Mouse (Mus musculus) liver, embryonic 12.5 days (tissue): ENCODE measurements around the gene Rpl13a. TPM values are rescaled to one million over a fixed set of nuclear protein-coding genes. Genes with fewer than 3 reads are reported as not detected.
A peak's percentile ranks its signal among the peaks of the same experiment; 100 is the strongest.
"Not testable (repeated sequence)": the region's sequence is repeated elsewhere in the genome, so short reads cannot be mapped to it uniquely, and the experiment has no call there.

ENCODE experiments used
- ATAC-seq: fragments of 200-750 bp; cut with Nextera tagmentation; 2 replicates; pipeline ENCODE4 v1.8.0; 2017; ENCODE audit warnings: moderate number of reproducible peaks, mild to moderate bottlenecking, moderate library complexity
- H3K27ac ChIP-seq: fragments of 300-500 bp; sonication (generic); 2 replicates; pipeline ENCODE4 v1.5.1; 2016; ENCODE audit warnings: mild to moderate bottlenecking
- H3K27me3 ChIP-seq: fragments of 300-500 bp; sonication (generic); replicated peaks from 2 replicates; pipeline ENCODE4 v1.6.1; 2016; ENCODE audit warnings: mild to moderate bottlenecking, moderate library complexity
- H3K36me3 ChIP-seq: fragments of 300-500 bp; sonication (generic); 2 replicates; pipeline ENCODE4 v1.6.1; 2016; ENCODE audit warnings: mild to moderate bottlenecking, moderate library complexity
- H3K4me1 ChIP-seq: fragments of 300-500 bp; sonication (generic); 2 replicates; pipeline ENCODE4 v1.6.1; 2016
- H3K4me2 ChIP-seq: fragments of 300-500 bp; sonication (generic); 2 replicates; pipeline ENCODE4 v1.6.1; 2016; ENCODE audit warnings: mild to moderate bottlenecking, moderate library complexity
- H3K4me3 ChIP-seq: fragments of 300-500 bp; sonication (generic); 2 replicates; pipeline ENCODE4 v1.5.1; 2016; ENCODE audit warnings: mild to moderate bottlenecking, moderate library complexity
- H3K9ac ChIP-seq: fragments of 300-500 bp; sonication (generic); 2 replicates; pipeline ENCODE4 v1.6.1; 2016; ENCODE audit warnings: mild to moderate bottlenecking, moderate library complexity
- H3K9me3 ChIP-seq: fragments of 300-500 bp; sonication (generic); replicated peaks from 2 replicates; pipeline ENCODE4 v1.6.1; 2016; ENCODE audit warnings: mild to moderate bottlenecking, moderate library complexity
- WGBS: fragments of 180-500 bp; shearing (Covaris S2); methylation state at CpG from one replicate; pipeline ENCODE4 v1.1.7; 2016; ENCODE audit not compliant: insufficient replicate concordance; 5-methylcytosine and 5-hydroxymethylcytosine counted together
- polyA plus RNA-seq: library from polyadenylated mRNA; unstranded; fragments of >200 nt; fragmentation: Nextera tagmentation; extraction: Ambion mirVana; gene quantifications from 2 replicates; pipeline ENCODE4 v1.2.1, GENCODE M21; 2016

The Rpl13a gene
- polyA plus RNA-seq, 1 experiment from 2014 or later: 1,134 TPM

DNA sequence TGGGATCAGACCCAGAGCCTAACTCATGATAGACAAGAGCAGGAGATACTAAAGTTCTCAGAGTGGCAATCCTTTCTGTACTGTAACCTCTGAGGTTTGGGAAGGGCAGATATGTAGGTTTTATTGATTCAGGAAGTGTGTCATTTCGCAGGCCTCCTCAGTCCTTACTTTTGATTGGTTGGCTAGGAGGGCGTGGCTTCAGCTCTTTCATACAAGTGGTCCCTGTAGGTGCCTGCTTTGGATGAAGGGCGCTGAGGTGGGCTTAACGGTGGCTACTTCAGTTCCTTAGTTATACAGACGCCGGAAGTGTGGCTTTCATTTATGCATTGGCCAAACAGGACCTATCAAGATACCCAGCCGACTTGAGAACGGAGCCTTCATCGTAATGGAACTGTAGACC, 27.0 kb upstream of the Rpl13a start:
- no peak overlapping the region for H3K4me3 ChIP-seq
- H3K27ac ChIP-seq: peak overlapping the region; percentile 92; the same call in 1 of the 2 replicates
- H3K36me3 ChIP-seq: peaks cover 28% of the 10 kb centered on the region; the same call in 1 of the 2 replicates
- no peaks in the 10 kb centered on the region for H3K27me3 ChIP-seq
- H3K9me3 ChIP-seq: no peaks in the 10 kb centered on the region
- H3K9ac ChIP-seq: no peak overlapping the region
- peaks cover 32% of the 10 kb centered on the region for H3K4me1 ChIP-seq
- WGBS: 77% methylated on average over 9 of the region's 9 CpGs
- no peak overlapping the region for H3K4me2 ChIP-seq
- no peak for ATAC-seq

DNA sequence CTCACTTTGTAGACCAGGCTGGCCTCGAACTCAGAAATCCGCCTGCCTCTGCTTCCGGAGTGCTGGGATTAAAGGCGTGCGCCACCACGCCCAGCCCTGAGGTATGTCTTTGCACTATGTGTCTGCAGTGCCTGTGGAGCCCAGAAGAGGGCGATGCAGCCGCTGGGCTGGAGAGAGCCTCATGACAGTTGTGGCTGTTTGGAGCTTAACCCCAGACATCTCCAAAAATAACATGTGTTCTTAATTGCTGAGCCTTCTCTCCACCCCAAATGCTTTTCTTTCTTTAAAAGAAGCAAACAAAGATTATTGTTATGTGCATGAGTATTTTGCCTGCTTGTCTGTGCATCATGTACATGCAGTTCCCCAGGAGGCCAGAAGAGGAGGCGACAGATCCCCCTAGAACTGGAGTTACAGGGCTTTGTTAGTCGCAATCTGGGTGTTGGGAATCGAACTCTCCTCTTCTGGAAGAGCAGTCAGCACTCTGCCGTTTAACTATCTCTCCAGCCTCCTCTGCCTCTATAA, 26.5 kb upstream of the Rpl13a start:
- peak overlapping the region; percentile 82; the same call in 1 of the 2 replicates for H3K9ac ChIP-seq
- whole genome bisulfite sequencing: 62% methylated on average over 12 of the region's 12 CpGs
- H3K27ac ChIP-seq: peak overlapping the region; percentile 92
- no peaks in the 10 kb centered on the region for H3K9me3 ChIP-seq
- peaks cover 28% of the 10 kb centered on the region; the same call in 1 of the 2 replicates for H3K36me3 ChIP-seq
- H3K4me2 ChIP-seq: peak overlapping the region; percentile 76
- H3K4me1 ChIP-seq: peaks cover 37% of the 10 kb centered on the region
- H3K4me3 ChIP-seq: peak overlapping the region; percentile 73
- peak; percentile 4; the same call in 1 of the 2 replicates for ATAC-seq
- no peaks in the 10 kb centered on the region for H3K27me3 ChIP-seq

DNA sequence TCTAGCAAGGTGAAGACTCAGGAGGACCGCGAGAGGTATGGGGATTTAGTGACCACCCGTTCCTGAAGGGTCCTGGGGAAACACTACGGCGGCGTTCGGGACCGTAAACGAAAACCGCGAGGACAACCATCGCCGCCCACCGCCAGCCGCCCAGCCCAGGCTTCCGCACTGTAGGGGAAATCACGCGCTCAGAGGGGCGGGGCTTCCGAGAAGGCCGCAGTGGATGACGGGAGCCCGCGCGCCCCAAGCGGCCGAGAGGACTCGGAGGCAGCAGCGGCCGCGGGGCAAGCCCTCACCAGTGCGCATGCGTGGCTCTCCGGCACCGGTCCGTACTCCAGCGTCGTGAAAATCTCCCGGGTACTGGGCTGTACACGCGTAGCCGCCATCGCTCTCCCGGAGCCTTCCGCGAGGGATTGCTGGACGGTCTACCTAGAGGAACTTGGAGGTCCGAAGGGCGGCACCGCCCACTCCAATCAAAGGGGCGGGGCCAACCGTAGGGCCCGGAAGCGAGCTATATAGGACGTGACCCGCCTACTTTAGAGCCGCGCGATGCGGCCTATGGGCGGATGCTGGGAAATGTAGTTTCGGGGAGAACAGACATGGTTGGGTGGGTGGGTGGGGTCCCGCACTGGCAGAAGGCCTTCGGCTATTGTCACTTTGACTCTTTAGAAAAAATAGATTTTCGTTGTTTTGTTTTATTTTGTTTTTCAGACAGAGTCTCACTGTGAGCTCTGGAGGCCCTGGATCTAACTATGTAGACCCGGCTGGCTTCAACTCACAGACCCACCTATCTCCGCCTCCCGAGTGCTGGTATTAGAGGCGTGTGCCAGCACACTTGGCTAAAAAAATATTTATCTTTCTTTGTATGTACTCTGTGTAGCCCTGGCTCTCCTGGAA, 25.8 kb upstream of the Rpl13a start, which contains the start of the genes Pih1d1 and Aldh16a1:
Gene Pih1d1 (plus strand): TSS at position 208 of the 897 bp plus-strand sequence.
Gene Aldh16a1 (minus strand): TSS at position 489 of the 897 bp plus-strand sequence.
- H3K36me3 ChIP-seq: peaks cover 29% of the 10 kb centered on the region; the same call in 1 of the 2 replicates
- peak within 1 kb of the TSS; percentile 73 for H3K4me3 ChIP-seq
- no peaks in the 10 kb centered on the region for H3K27me3 ChIP-seq
- ATAC-seq: peak; percentile 94
- 3% methylated on average over 68 of the region's 69 CpGs for WGBS
- H3K9ac ChIP-seq: peak within 1 kb of the TSS; percentile 82
- peak within 1 kb of the TSS; percentile 92 for H3K27ac ChIP-seq
- no peaks in the 10 kb centered on the region for H3K9me3 ChIP-seq
- H3K4me1 ChIP-seq: peaks cover 41% of the 10 kb centered on the region
- H3K4me2 ChIP-seq: peak within 1 kb of the TSS; percentile 76

DNA sequence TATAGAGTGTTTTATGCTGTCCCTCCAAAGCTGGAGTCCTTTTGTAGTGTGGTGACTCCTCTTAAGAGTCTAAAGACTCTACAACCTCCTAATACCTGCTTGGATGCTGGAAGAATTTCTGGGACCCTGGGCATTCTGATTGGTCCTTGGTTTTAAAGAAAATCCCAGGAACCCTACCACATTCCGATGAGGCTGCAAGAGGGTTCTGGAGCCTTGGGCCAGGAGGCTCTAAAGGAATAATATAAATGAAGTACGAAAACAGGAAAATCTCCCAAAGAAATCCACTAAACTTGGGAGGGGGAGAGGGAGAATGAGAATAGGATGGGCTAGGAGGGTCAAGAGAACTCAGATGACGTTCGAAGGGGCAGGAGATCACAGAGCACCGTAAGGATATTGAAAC, 25.0 kb upstream of the Rpl13a start:
- Histone ChIP-seq H3K9ac (peak overlapping the region; percentile 82), H3K4me2 (peak overlapping the region; percentile 76), H3K27me3 (no peaks in the 10 kb centered on the region), H3K4me1 (peaks cover 42% of the 10 kb centered on the region), H3K27ac (peak overlapping the region; percentile 92), H3K4me3 (peak overlapping the region; percentile 73), H3K9me3 (no peaks in the 10 kb centered on the region), H3K36me3 (peaks cover 27% of the 10 kb centered on the region; the same call in 1 of the 2 replicates)
- no peak for ATAC-seq
- 3% methylated on average over 5 of the region's 5 CpGs for WGBS

DNA sequence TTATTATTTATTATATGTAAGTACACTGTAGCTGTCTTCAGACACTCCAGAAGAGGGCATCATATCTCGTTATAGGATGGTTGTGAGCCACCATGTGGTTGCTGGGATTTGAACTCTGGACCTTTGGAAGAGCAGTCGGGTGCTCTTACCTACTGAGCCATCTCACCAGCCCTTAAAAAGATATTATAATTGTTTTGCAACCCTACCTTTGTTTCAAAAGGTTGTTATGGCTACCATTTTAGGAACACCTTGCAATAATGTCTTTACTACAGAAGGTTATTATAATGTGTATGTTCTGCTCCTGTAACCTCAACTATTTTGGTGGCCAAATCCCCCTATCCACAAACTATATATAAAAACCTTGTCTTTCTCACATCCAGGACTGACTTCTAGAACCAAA, 24.5 kb upstream of the Rpl13a start:
- Histone ChIP-seq H3K4me1 (peaks cover 47% of the 10 kb centered on the region), H3K9ac (peak overlapping the region; percentile 82; the same call in 1 of the 2 replicates), H3K36me3 (peaks cover 26% of the 10 kb centered on the region), H3K4me3 (peak overlapping the region; percentile 73; the same call in 1 of the 2 replicates), H3K27ac (peak overlapping the region; percentile 92; the same call in 1 of the 2 replicates), H3K4me2 (peak overlapping the region; percentile 76)
- not testable (repeated sequence) for ATAC-seq, H3K27me3 ChIP-seq, H3K9me3 ChIP-seq
- WGBS: 76% methylated on average over 2 of the region's 2 CpGs

- peaks cover 30% of the 10 kb centered on the region for H3K36me3 ChIP-seq
- WGBS: 66% methylated on average over 11 of the region's 11 CpGs
- ATAC-seq: no peak
- H3K4me2 ChIP-seq: no peak overlapping the region
- H3K9ac ChIP-seq: no peak overlapping the region
- no peak overlapping the region for H3K27ac ChIP-seq
- no peak overlapping the region for H3K4me3 ChIP-seq
- no peaks in the 10 kb centered on the region for H3K9me3 ChIP-seq
- H3K27me3 ChIP-seq: no peaks in the 10 kb centered on the region
- H3K4me1 ChIP-seq: peaks cover 54% of the 10 kb centered on the region
Measured at GRCm38 (mm10) chr7:45151303-45151702, 22.7 kb upstream of the Rpl13a start.

- Histone ChIP-seq H3K4me2 (no peak overlapping the region), H3K9me3 (no peaks in the 10 kb centered on the region), H3K27ac (no peak overlapping the region), H3K27me3 (no peaks in the 10 kb centered on the region), H3K4me3 (no peak overlapping the region), H3K36me3 (peaks cover 36% of the 10 kb centered on the region), H3K9ac (no peak overlapping the region), H3K4me1 (peaks cover 48% of the 10 kb centered on the region)
- WGBS: 73% methylated on average over 4 of the region's 4 CpGs
- ATAC-seq: no peak
Measured at GRCm38 (mm10) chr7:45150321-45150720, 21.8 kb upstream of the Rpl13a start.

DNA sequence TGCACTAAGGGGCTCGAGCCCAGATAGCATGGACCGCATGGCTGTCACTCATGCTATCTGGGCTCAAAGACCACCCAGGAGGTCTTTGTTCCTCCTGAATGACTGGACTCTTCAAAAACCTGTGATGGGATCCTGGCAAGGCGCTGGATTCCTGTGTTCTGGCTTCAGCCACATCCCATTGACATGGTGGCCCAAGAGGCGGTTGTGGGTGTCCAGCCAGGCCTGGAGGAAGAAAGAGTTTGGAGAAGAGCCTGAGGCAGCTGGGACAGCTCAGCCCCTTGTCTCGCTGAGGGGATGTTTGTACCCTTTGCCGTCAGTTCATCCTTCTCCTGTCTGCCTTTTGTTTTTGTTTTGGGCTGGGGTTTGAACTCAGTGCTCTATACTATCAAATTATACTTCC, 21.0 kb upstream of the Rpl13a start:
- 78% methylated on average over 6 of the region's 6 CpGs for WGBS
- no peak for ATAC-seq
- no peaks in the 10 kb centered on the region for H3K9me3 ChIP-seq
- no peak overlapping the region for H3K9ac ChIP-seq
- no peak overlapping the region for H3K27ac ChIP-seq
- H3K4me3 ChIP-seq: no peak overlapping the region
- H3K4me1 ChIP-seq: peaks cover 41% of the 10 kb centered on the region
- no peaks in the 10 kb centered on the region for H3K27me3 ChIP-seq
- peaks cover 43% of the 10 kb centered on the region for H3K36me3 ChIP-seq
- H3K4me2 ChIP-seq: no peak overlapping the region

DNA sequence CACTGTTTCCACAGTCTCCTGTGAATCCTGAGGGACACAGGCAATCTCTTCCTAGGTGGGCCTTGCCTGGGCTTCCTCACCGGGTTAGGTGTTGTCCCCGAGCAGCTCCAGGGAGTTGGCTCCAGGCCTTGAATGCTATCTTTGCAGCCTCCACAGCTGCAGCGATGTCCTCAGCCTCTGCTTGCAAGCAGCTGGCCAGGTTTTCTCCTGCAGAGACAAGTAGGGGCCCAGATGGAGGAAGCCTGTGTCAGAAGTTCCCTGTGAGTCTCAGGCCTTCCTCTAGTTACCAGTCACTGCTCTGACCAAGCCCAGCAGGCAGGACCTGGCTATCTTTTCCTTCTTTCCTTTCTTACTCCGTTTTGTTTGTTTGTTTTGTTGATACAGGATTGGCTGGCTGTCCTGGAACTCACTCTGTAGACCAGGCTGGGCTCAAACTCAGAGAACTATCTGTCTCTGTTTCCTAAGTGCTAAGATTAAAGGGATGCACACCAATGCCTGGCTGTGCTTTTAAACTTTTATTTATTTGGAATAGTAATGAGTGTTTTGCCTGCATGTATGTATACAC, 20.1 kb upstream of the Rpl13a start:
- 65% methylated on average over 4 of the region's 4 CpGs for WGBS
- H3K36me3 ChIP-seq: peaks cover 53% of the 10 kb centered on the region
- H3K4me2 ChIP-seq: no peak overlapping the region
- H3K9me3 ChIP-seq: no peaks in the 10 kb centered on the region
- no peak for ATAC-seq
- H3K4me3 ChIP-seq: no peak overlapping the region
- peaks cover 39% of the 10 kb centered on the region for H3K4me1 ChIP-seq
- H3K27me3 ChIP-seq: no peaks in the 10 kb centered on the region
- no peak overlapping the region for H3K27ac ChIP-seq
- H3K9ac ChIP-seq: peak overlapping the region; percentile 13; the same call in 1 of the 2 replicates

GRCm38 (mm10) chr7:45147899-45148298, 19.3 kb upstream of the Rpl13a start:
- no peak overlapping the region for H3K4me3 ChIP-seq
- no peak overlapping the region for H3K27ac ChIP-seq
- ATAC-seq: no peak; the same call in 1 of the 2 replicates
- no peaks in the 10 kb centered on the region for H3K9me3 ChIP-seq
- 79% methylated on average over 11 of the region's 11 CpGs for WGBS
- no peaks in the 10 kb centered on the region for H3K27me3 ChIP-seq
- H3K4me1 ChIP-seq: peaks cover 34% of the 10 kb centered on the region
- no peak overlapping the region for H3K9ac ChIP-seq
- no peak overlapping the region for H3K4me2 ChIP-seq
- H3K36me3 ChIP-seq: peaks cover 60% of the 10 kb centered on the region

DNA sequence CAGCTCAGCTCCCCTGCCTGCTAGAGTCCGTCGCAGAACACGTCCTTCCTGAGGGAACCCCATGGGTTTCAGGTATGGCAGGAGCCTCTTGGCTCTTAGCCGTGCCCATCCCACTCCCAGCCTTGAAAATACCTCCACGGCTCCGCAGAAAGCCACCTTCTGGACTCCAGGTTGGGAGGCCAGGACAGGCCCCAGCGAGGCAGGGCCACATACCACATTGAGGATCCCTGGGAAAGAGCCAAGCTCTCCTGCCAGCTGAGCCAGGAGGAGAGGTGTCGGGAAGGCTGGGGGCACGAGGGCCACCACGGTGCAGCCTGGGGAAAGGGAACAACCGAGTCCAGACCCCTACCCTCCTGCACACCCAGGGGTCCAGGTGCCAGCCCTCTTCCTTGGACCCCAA, 18.7 kb upstream of the Rpl13a start:
- Histone ChIP-seq H3K4me1 (peaks cover 34% of the 10 kb centered on the region), H3K4me3 (no peak overlapping the region), H3K9me3 (no peaks in the 10 kb centered on the region), H3K27ac (no peak overlapping the region), H3K27me3 (no peaks in the 10 kb centered on the region), H3K4me2 (no peak overlapping the region), H3K36me3 (peaks cover 66% of the 10 kb centered on the region), H3K9ac (no peak overlapping the region)
- ATAC-seq: no peak
- 86% methylated on average over 11 of the region's 11 CpGs for WGBS

DNA sequence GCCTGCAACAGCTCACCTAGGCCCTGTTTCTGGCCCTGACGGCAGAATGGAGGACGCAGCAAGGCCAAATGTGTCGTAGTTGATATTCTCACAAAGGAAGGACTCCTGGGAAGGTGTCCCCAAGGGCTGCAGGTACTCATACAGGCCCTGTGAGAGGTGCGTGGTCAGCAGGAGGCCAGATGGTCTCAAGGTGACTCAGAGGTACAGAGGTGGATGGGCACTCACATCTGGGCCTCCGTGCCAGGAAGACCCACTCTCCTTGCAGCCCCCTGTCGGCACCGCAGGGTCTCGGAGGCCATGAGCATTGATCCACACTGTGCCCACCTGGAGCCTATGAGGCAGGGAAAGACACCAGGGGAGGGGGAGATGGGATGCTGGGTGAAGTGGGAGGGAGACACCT, 16.9 kb upstream of the Rpl13a start:
- H3K36me3 ChIP-seq: peaks cover 77% of the 10 kb centered on the region
- no peak for ATAC-seq
- 94% methylated on average over 8 of the region's 8 CpGs for WGBS

More for the DNA sequence above, 16.9 kb upstream of the Rpl13a start:
- no peaks in the 10 kb centered on the region for H3K9me3 ChIP-seq
- H3K27me3 ChIP-seq: no peaks in the 10 kb centered on the region
- no peak overlapping the region for H3K4me2 ChIP-seq
- H3K4me1 ChIP-seq: peaks cover 21% of the 10 kb centered on the region
- no peak overlapping the region for H3K27ac ChIP-seq
- H3K9ac ChIP-seq: no peak overlapping the region
- no peak overlapping the region for H3K4me3 ChIP-seq
